In the genomic region with DNA sequence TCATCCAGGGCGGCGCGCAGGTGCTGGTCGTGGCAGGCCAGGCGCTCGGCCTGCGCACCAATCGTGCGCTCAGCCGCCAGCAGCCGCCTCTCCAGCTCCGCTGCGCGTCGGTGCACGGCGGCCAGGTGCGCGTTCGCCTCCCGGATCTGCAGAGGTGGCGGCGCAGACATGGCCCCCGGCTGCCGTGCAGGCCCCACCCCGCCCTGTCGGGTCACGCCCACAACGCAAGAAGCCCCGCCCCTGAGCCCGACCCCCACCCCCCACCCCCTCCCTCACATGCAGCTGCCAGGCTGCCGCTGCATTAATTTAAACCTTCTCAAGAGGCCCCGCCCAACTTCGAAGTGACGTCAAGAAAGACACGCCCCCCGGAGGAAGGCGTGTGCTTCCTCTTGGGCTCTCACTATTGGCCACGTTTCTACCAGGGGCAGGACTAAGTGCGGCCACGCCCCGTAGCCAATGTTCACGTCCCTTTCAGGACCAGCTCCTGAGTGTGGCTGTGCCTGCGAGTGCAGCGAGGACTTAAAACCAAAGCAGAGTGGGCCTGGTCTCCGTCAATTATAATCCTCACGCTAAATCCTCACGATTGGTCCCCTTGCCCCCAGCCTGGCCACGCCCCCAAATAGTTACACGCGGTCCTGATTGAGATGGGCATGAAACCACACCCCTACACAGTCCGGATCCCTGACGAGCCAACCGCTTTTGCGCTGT, we compare ENCODE assay signal across 8 mouse cellular contexts. TPM values are rescaled to one million over a fixed set of nuclear protein-coding genes. Genes with fewer than 3 reads are reported as not detected.
DNase-seq lines count a peak whose midpoint lies in the region; ATAC-seq and TF ChIP-seq lines count a peak whose summit lies in the region.

No protein-coding gene starts in this region.

- no peak for TF ChIP-seq CTCF in MEL (IDR thresholded peaks at IDR 0.05 in 2 of 3, conservative IDR thresholded peaks at IDR 0.05 in 1 of 3; ENCODE audit: control insufficient read depth in 1 of 3, insufficient read depth in 1 of 3, low read depth in 2 of 3, low read length in 3 of 3, poor library complexity in 1 of 3, severe bottlenecking in 1 of 3)
- TF ChIP-seq CTCF in cerebellum, adult 2 months (IDR thresholded peaks at IDR 0.05; ENCODE audit: borderline replicate concordance, insufficient read depth, low read depth, low read length): no peak
- TF ChIP-seq CTCF in forebrain, postnatal 0 days (IDR thresholded peaks at IDR 0.05; ENCODE audit: low read depth): no peak

- H3K9ac ChIP-seq in MEL (ENCODE audit: control insufficient read depth, low read depth, low read length, poor library complexity, severe bottlenecking): peak overlapping the region; percentile 50
- peak overlapping the region; percentile 90 for H3K9ac ChIP-seq in forebrain, postnatal 0 days
- peak overlapping the region; percentile 84 for H3K9ac ChIP-seq in lung, embryonic 15.5 days

- peaks cover 0 to 3% of the 10 kb centered on the region in 2 experiments; a peak in 1 of 4 replicates for H3K36me3 ChIP-seq in MEL (ENCODE audit: control insufficient read depth in 1 of 2, insufficient read depth in 2 of 2, low read length in 2 of 2)
- H3K36me3 ChIP-seq in forebrain, postnatal 0 days (ENCODE audit: insufficient read depth): peaks cover 22% of the 10 kb centered on the region
- H3K36me3 ChIP-seq in lung, embryonic 15.5 days: peaks cover 17% of the 10 kb centered on the region

- TF ChIP-seq EP300 in MEL (IDR thresholded peaks at IDR 0.05; ENCODE audit: low read depth in 1 of 2, low read length in 2 of 2): no peak

- H3K27ac ChIP-seq in MEL (ENCODE audit: control insufficient read depth, low read depth, low read length): no peak overlapping the region
- H3K27ac ChIP-seq in cerebellum, adult 2 months (ENCODE audit: insufficient read depth, low read length): peak overlapping the region; percentile 29
- H3K27ac ChIP-seq in forebrain, postnatal 0 days (ENCODE audit: low read depth, low read length): peak overlapping the region; percentile 87
- peak overlapping the region; percentile 78 for H3K27ac ChIP-seq in lung, embryonic 15.5 days

- DNase-seq in MEL (ENCODE audit: low read depth, low spot score): peak; percentile 98
- peak; percentile 95 for DNase-seq in cerebellum, adult 2 months
- DNase-seq in forebrain, postnatal 0 days: peak; percentile 100
- DNase-seq in heart, postnatal 4 days: peak; percentile 97
- DNase-seq in layer of hippocampus, adult 8-10 months (ENCODE audit: low spot score in 2 of 2): peak; percentile 98 to 99
- peak; percentile 96 for DNase-seq in ovary, adult 18-20 months (ENCODE audit: low spot score)
- DNase-seq in thymus, postnatal 0 days (ENCODE audit: low spot score): peak; percentile 100

- ATAC-seq in forebrain, postnatal 0 days: peak; percentile 94
- peak; percentile 94 for ATAC-seq in lung, embryonic 15.5 days (ENCODE audit: borderline replicate concordance, extremely low read depth, low FRiP score, low TSS enrichment)

- TF ChIP-seq RAD21 in MEL (IDR thresholded peaks at IDR 0.05; ENCODE audit: low read depth, low read length): no peak

- H3K9me3 ChIP-seq in MEL (replicated peaks; ENCODE audit: insufficient read depth, low read length): no peaks in the 10 kb centered on the region
- no peaks in the 10 kb centered on the region for H3K9me3 ChIP-seq in forebrain, postnatal 0 days (ENCODE audit: low read length)
- no peaks in the 10 kb centered on the region for H3K9me3 ChIP-seq in lung, embryonic 15.5 days

- peaks cover 18% of the 10 kb centered on the region for H3K79me2 ChIP-seq in MEL (ENCODE audit: control insufficient read depth, insufficient read depth, low read length, poor library complexity)

- H3K27me3 ChIP-seq in MEL (ENCODE audit: control insufficient read depth in 1 of 2, insufficient read depth in 2 of 2, low read length in 2 of 2): no peaks in the 10 kb centered on the region
- H3K27me3 ChIP-seq in cerebellum, adult 2 months (ENCODE audit: control insufficient read depth, insufficient read depth, low read length): no peaks in the 10 kb centered on the region
- no peaks in the 10 kb centered on the region for H3K27me3 ChIP-seq in forebrain, postnatal 0 days (ENCODE audit: insufficient read depth, low read length)
- no peaks in the 10 kb centered on the region for H3K27me3 ChIP-seq in lung, embryonic 15.5 days

- 0 out of 4 replicates have a peak, but pooled peaks of 1 of the 2 experiments have one; percentile 6 for TF ChIP-seq POLR2A in MEL (IDR thresholded peaks at IDR 0.05; ENCODE audit: control insufficient read depth in 1 of 2, insufficient read depth in 1 of 2, low read depth in 1 of 2, low read length in 2 of 2, poor library complexity in 1 of 2)
- peak; percentile 47; the same call in 1 of the 2 replicates for TF ChIP-seq POLR2A in cerebellum, adult 2 months (IDR thresholded peaks at IDR 0.05; ENCODE audit: borderline replicate concordance, insufficient read depth, low read length)

- peak overlapping the region; percentile 75 to 87 for H3K4me3 ChIP-seq in MEL (ENCODE audit: control insufficient read depth in 1 of 2, insufficient read depth in 1 of 2, low read depth in 2 of 2, low read length in 2 of 2)
- peak overlapping the region; percentile 71 for H3K4me3 ChIP-seq in cerebellum, adult 2 months (replicated peaks; ENCODE audit: insufficient read depth, low read depth, low read length)
- H3K4me3 ChIP-seq in forebrain, postnatal 0 days (ENCODE audit: low read depth, low read length): peak overlapping the region; percentile 72
- H3K4me3 ChIP-seq in lung, embryonic 15.5 days: peak overlapping the region; percentile 76

- H3K4me2 ChIP-seq in forebrain, postnatal 0 days (ENCODE audit: low read depth): peak overlapping the region; percentile 68
- peak overlapping the region; percentile 88 for H3K4me2 ChIP-seq in lung, embryonic 15.5 days

- H3K4me1 ChIP-seq in MEL (ENCODE audit: control insufficient read depth in 1 of 2, insufficient read depth in 2 of 2, low read length in 2 of 2): peaks cover 0 to 12% of the 10 kb centered on the region in 2 experiments; a peak in 1 of 4 replicates
- H3K4me1 ChIP-seq in cerebellum, adult 2 months (ENCODE audit: control insufficient read depth, insufficient read depth, low read length): peaks cover 15% of the 10 kb centered on the region
- peaks cover 18% of the 10 kb centered on the region for H3K4me1 ChIP-seq in forebrain, postnatal 0 days (ENCODE audit: insufficient read depth)
- peaks cover 27% of the 10 kb centered on the region for H3K4me1 ChIP-seq in lung, embryonic 15.5 days

- under 1% methylated on average over 55 of the region's 55 CpGs for WGBS in cerebellum, adult 2 months
- WGBS in forebrain, postnatal 0 days: 3% methylated on average over 55 of the region's 55 CpGs
- WGBS in lung, embryonic 15.5 days: under 1% methylated on average over 54 of the region's 55 CpGs

RNA-seq across cellular contexts. Expression of gene Ndufa11, which starts 0.8 kb away (rescaled TPM):
- total RNA-seq in MEL (2012; rRNA removed): 226 and 249 TPM in 2 replicates
- polyA plus RNA-seq in MEL (2012; ENCODE audit: insufficient read depth in 1 of 2, insufficient read length in 2 of 2, low read depth in 1 of 2, low replicate concordance in 2 of 2, missing spikeins in 1 of 2): 100 to 1,000 TPM in 1 of 2 experiments, not detected in 1; 351 TPM
- polyA plus RNA-seq in cerebellum, adult 2 months (2012; rRNA removed): 518 and 557 TPM in 2 replicates
- total RNA-seq in forebrain, postnatal 0 days (2014; rRNA removed): 191 TPM in 2 replicates
- polyA plus RNA-seq in forebrain, postnatal 0 days (2015; fragmentation: Nextera tagmentation; extraction: Ambion mirVana): 576 and 730 TPM in 2 replicates
- 100 to 1,000 TPM; 705 to 809 TPM for total RNA-seq in heart, postnatal 4 days (2021)
- 100 to 1,000 TPM; 161 to 224 (median 198) TPM for total RNA-seq in layer of hippocampus, adult 8-10 months (2022)
- polyA plus RNA-seq in lung, embryonic 15.5 days (2015; fragmentation: Nextera tagmentation; extraction: Ambion mirVana): 465 and 491 TPM in 2 replicates
- 821 and 873 TPM in 2 replicates for polyA plus RNA-seq in thymus, postnatal 0 days (2015; fragmentation: Nextera tagmentation; extraction: Ambion mirVana)

RNA-seq across cellular contexts. Expression of gene Vmac, which starts 1.0 kb away (rescaled TPM):
- 1.7 and 2.6 TPM in 2 replicates for total RNA-seq in MEL (2012; rRNA removed)
- 1 to 10 TPM in 1 of 2 experiments, not detected in 1; 8.0 TPM for polyA plus RNA-seq in MEL (2012; ENCODE audit: insufficient read depth in 1 of 2, insufficient read length in 2 of 2, low read depth in 1 of 2, low replicate concordance in 2 of 2, missing spikeins in 1 of 2)
- polyA plus RNA-seq in cerebellum, adult 2 months (2012; rRNA removed): 17.0 and 18.2 TPM in 2 replicates
- 23.2 and 33.7 TPM in 2 replicates for total RNA-seq in forebrain, postnatal 0 days (2014; rRNA removed)
- polyA plus RNA-seq in forebrain, postnatal 0 days (2015; fragmentation: Nextera tagmentation; extraction: Ambion mirVana): 24.3 and 26.9 TPM in 2 replicates
- total RNA-seq in heart, postnatal 4 days (2021): 1 to 10 TPM; 5.3 to 8.0 TPM
- total RNA-seq in layer of hippocampus, adult 8-10 months (2022): 10 to 100 TPM; 10.3 to 15.4 (median 12.5) TPM
- polyA plus RNA-seq in lung, embryonic 15.5 days (2015; fragmentation: Nextera tagmentation; extraction: Ambion mirVana): 13.6 and 16.2 TPM in 2 replicates
- 20.3 and 26.9 TPM in 2 replicates for polyA plus RNA-seq in thymus, postnatal 0 days (2015; fragmentation: Nextera tagmentation; extraction: Ambion mirVana)

RNA-seq across cellular contexts. Expression of gene Nrtn, which starts 40.5 kb away (rescaled TPM):
- total RNA-seq in MEL (2012; rRNA removed): 5.6 and 10.9 TPM in 2 replicates
- polyA plus RNA-seq in MEL (2012; ENCODE audit: insufficient read depth in 1 of 2, insufficient read length in 2 of 2, low read depth in 1 of 2, low replicate concordance in 2 of 2, missing spikeins in 1 of 2): 10 to 100 TPM in 1 of 2 experiments, not detected in 1; 11.8 TPM
- 7.2 and 9.3 TPM in 2 replicates for polyA plus RNA-seq in cerebellum, adult 2 months (2012; rRNA removed)
- 1.9 and 5.4 TPM in 2 replicates for total RNA-seq in forebrain, postnatal 0 days (2014; rRNA removed)
- polyA plus RNA-seq in forebrain, postnatal 0 days (2015; fragmentation: Nextera tagmentation; extraction: Ambion mirVana): 2.7 and 2.8 TPM in 2 replicates
- total RNA-seq in heart, postnatal 4 days (2021): 10 to 100 TPM; 22.4 to 22.5 TPM
- total RNA-seq in layer of hippocampus, adult 8-10 months (2022): 1 to 10 TPM; 2.3 to 3.3 (median 2.6) TPM
- 9.4 and 9.5 TPM in 2 replicates for polyA plus RNA-seq in lung, embryonic 15.5 days (2015; fragmentation: Nextera tagmentation; extraction: Ambion mirVana)
- polyA plus RNA-seq in thymus, postnatal 0 days (2015; fragmentation: Nextera tagmentation; extraction: Ambion mirVana): 17.3 and 23.6 TPM in 2 replicates

RNA-seq across cellular contexts. Expression of gene Ranbp3, which starts 43.7 kb away (rescaled TPM):
- total RNA-seq in MEL (2012; rRNA removed): 123 and 137 TPM in 2 replicates
- 100 to 1,000 TPM in 1 of 2 experiments, not detected in 1; 150 TPM for polyA plus RNA-seq in MEL (2012; ENCODE audit: insufficient read depth in 1 of 2, insufficient read length in 2 of 2, low read depth in 1 of 2, low replicate concordance in 2 of 2, missing spikeins in 1 of 2)
- 122 and 125 TPM in 2 replicates for polyA plus RNA-seq in cerebellum, adult 2 months (2012; rRNA removed)
- total RNA-seq in forebrain, postnatal 0 days (2014; rRNA removed): 104 and 115 TPM in 2 replicates
- 98.2 and 100 TPM in 2 replicates for polyA plus RNA-seq in forebrain, postnatal 0 days (2015; fragmentation: Nextera tagmentation; extraction: Ambion mirVana)
- total RNA-seq in heart, postnatal 4 days (2021): 10 to 100 TPM; 60.5 to 61.8 TPM
- total RNA-seq in layer of hippocampus, adult 8-10 months (2022): 10 to 100 TPM; 89.0 to 93.5 (median 93.0) TPM
- 90.8 and 96.6 TPM in 2 replicates for polyA plus RNA-seq in lung, embryonic 15.5 days (2015; fragmentation: Nextera tagmentation; extraction: Ambion mirVana)
- 76.2 and 81.4 TPM in 2 replicates for polyA plus RNA-seq in thymus, postnatal 0 days (2015; fragmentation: Nextera tagmentation; extraction: Ambion mirVana)

RNA-seq across cellular contexts. Expression of gene Dus3l, which starts 47.7 kb away (rescaled TPM):
- total RNA-seq in MEL (2012; rRNA removed): 34.1 and 38.9 TPM in 2 replicates
- 10 to 100 TPM in 1 of 2 experiments, not detected in 1; 70.5 TPM for polyA plus RNA-seq in MEL (2012; ENCODE audit: insufficient read depth in 1 of 2, insufficient read length in 2 of 2, low read depth in 1 of 2, low replicate concordance in 2 of 2, missing spikeins in 1 of 2)
- 168 and 169 TPM in 2 replicates for polyA plus RNA-seq in cerebellum, adult 2 months (2012; rRNA removed)
- 75.1 and 75.3 TPM in 2 replicates for total RNA-seq in forebrain, postnatal 0 days (2014; rRNA removed)
- polyA plus RNA-seq in forebrain, postnatal 0 days (2015; fragmentation: Nextera tagmentation; extraction: Ambion mirVana): 70.4 and 79.9 TPM in 2 replicates
- 10 to 100 TPM; 22.8 to 23.5 TPM for total RNA-seq in heart, postnatal 4 days (2021)
- 10 to 100 TPM; 65.0 to 75.5 (median 71.4) TPM for total RNA-seq in layer of hippocampus, adult 8-10 months (2022)
- 42.6 and 46.5 TPM in 2 replicates for polyA plus RNA-seq in lung, embryonic 15.5 days (2015; fragmentation: Nextera tagmentation; extraction: Ambion mirVana)
- 34.0 and 36.5 TPM in 2 replicates for polyA plus RNA-seq in thymus, postnatal 0 days (2015; fragmentation: Nextera tagmentation; extraction: Ambion mirVana)
